Mouse (Mus musculus) thymus, adult 2 months (tissue): Measurements from ENCODE around the gene Cdh18. TPM values are rescaled to one million over a fixed set of nuclear protein-coding genes. Genes with fewer than 3 reads are reported as not detected.

ENCODE experiments used
- DNase-seq: peaks from one replicate; pipeline ENCODE4 v3.0.0; 2021
- H3K27ac ChIP-seq: fragments of 200-500 bp; 2 replicates; pipeline ENCODE4 v1.5.1; 2012; ENCODE audit warnings: low read length, control low read depth; ENCODE audit not compliant: control insufficient read depth, insufficient read depth
- H3K27me3 ChIP-seq: fragments of 200-500 bp; 2 replicates; pipeline ENCODE4 v1.6.1; 2012; ENCODE audit warnings: mild to moderate bottlenecking, low read length, moderate library complexity, mixed read lengths; ENCODE audit not compliant: control insufficient read depth, insufficient read depth
- H3K36me3 ChIP-seq: fragments of 200-500 bp; 2 replicates; pipeline ENCODE4 v1.6.1; 2012; ENCODE audit warnings: mild to moderate bottlenecking, low read length, moderate library complexity; ENCODE audit not compliant: control insufficient read depth, insufficient read depth
- H3K4me1 ChIP-seq: fragments of 200-500 bp; replicated peaks from 2 replicates; pipeline ENCODE4 v1.6.1; 2012; ENCODE audit warnings: low read length; ENCODE audit not compliant: control insufficient read depth, insufficient read depth
- H3K4me3 ChIP-seq: fragments of 200-500 bp; 2 replicates; pipeline ENCODE4 v1.5.1; 2012; ENCODE audit warnings: mild to moderate bottlenecking, low read length, control low read depth, moderate library complexity; ENCODE audit not compliant: control insufficient read depth, insufficient read depth
- CTCF ChIP-seq: fragments of 200-500 bp; IDR thresholded peaks from 2 replicates; pipeline ENCODE4 v1.5.1; 2012; ENCODE audit warnings: mild to moderate bottlenecking, control low read depth, low read length, moderate library complexity, borderline replicate concordance; ENCODE audit not compliant: control insufficient read depth, poor library complexity, insufficient read depth; ENCODE audit errors: extremely low read depth
- POLR2A ChIP-seq: fragments of 200-500 bp; IDR thresholded peaks from 2 replicates; pipeline ENCODE4 v1.6.1; 2012; ENCODE audit warnings: mild to moderate bottlenecking, low read length, control low read depth, moderate library complexity; ENCODE audit not compliant: control insufficient read depth, poor library complexity, insufficient read depth; ENCODE audit errors: extremely low read depth
- WGBS: fragments of 180-500 bp; shearing (Covaris S2); methylation state at CpG from one replicate; pipeline ENCODE4 v1.1.7; 2018; 5-methylcytosine and 5-hydroxymethylcytosine counted together
- polyA plus RNA-seq: library from polyadenylated mRNA; depleted of rRNA; stranded (reverse); fragments of >200 nt; gene quantifications from 2 replicates; pipeline ENCODE4 v1.2.3, GENCODE M21; 2012

The Cdh18 gene
- polyA plus RNA-seq, 1 experiment, result not detected

GRCm38 (mm10) chr15:22789696-22790095 lies 240.9 kb downstream of the Cdh18 start:
- Histone ChIP-seq H3K27ac (no peak overlapping the region), H3K4me1 (no peaks in the 10 kb centered on the region), H3K27me3 (no peaks in the 10 kb centered on the region), H3K36me3 (no peaks in the 10 kb centered on the region), H3K4me3 (no peak overlapping the region)
- no peak for TF ChIP-seq CTCF
- TF ChIP-seq POLR2A, result no peak
- WGBS, result 89% methylated on average over 6 of the region's 6 CpGs
- no peak for DNase-seq

GRCm38 (mm10) chr15:22791791-22792190 lies 243.0 kb downstream of the Cdh18 start:
- H3K4me1 ChIP-seq, result no peaks in the 10 kb centered on the region

GRCm38 (mm10) chr15:22833127-22833526 lies 284.3 kb downstream of the Cdh18 start:
- H3K4me1 ChIP-seq, result no peaks in the 10 kb centered on the region

More at GRCm38 (mm10) chr15:22791791-22792190, 243.0 kb downstream of the Cdh18 start:
- Histone ChIP-seq H3K36me3 (no peaks in the 10 kb centered on the region), H3K27me3 (no peaks in the 10 kb centered on the region), H3K27ac (no peak overlapping the region), H3K4me3 (no peak overlapping the region)
- 89% methylated on average over 3 of the region's 3 CpGs for WGBS
- no peak for DNase-seq
- TF ChIP-seq POLR2A (no peak), CTCF (no peak)

GRCm38 (mm10) chr15:22837173-22837572 lies 288.4 kb downstream of the Cdh18 start:
- H3K4me3 ChIP-seq, result no peak overlapping the region
- H3K27me3 ChIP-seq, result no peaks in the 10 kb centered on the region
- DNase-seq, result no peak
- no peaks in the 10 kb centered on the region for H3K36me3 ChIP-seq
- no peak overlapping the region for H3K27ac ChIP-seq
- no peaks in the 10 kb centered on the region for H3K4me1 ChIP-seq
- WGBS, result 85% methylated on average over 1 of the region's 1 CpGs
- no peak for TF ChIP-seq CTCF
- no peak for TF ChIP-seq POLR2A

More at GRCm38 (mm10) chr15:22833127-22833526, 284.3 kb downstream of the Cdh18 start:
- Histone ChIP-seq H3K4me3 (no peak overlapping the region), H3K36me3 (no peaks in the 10 kb centered on the region), H3K27me3 (no peaks in the 10 kb centered on the region), H3K27ac (no peak overlapping the region)
- TF ChIP-seq POLR2A (no peak), CTCF (no peak)
- no peak for DNase-seq

DNA sequence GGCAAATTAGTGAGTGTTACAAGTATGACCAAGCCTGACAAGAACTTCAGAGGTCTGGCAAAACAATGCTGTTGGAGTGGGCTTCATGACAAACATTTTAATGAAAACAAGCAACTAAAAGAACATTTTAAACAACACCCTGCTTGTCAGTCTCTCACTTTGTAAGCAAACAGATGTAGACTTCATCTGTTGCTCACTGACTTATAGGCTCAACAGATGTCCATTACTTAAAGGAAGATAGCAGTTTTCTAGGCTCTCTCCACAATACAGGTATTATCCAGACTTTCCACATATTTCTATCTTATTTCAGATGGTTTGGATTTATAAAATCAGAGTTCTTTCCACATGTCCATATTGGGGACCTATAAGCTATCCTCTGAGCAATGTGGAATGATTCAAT lies 308.9 kb downstream of the Cdh18 start:
- DNase-seq, result no peak
- Histone ChIP-seq H3K27me3 (no peaks in the 10 kb centered on the region), H3K36me3 (no peaks in the 10 kb centered on the region), H3K4me3 (no peak overlapping the region), H3K27ac (no peak overlapping the region), H3K4me1 (no peaks in the 10 kb centered on the region)
- TF ChIP-seq POLR2A, result no peak
- no peak for TF ChIP-seq CTCF

GRCm38 (mm10) chr15:22870679-22871078 lies 321.9 kb downstream of the Cdh18 start:
- 90% methylated on average over 1 of the region's 1 CpGs for WGBS
- Histone ChIP-seq H3K27ac (no peak overlapping the region), H3K4me1 (no peaks in the 10 kb centered on the region), H3K4me3 (no peak overlapping the region), H3K36me3 (no peaks in the 10 kb centered on the region), H3K27me3 (no peaks in the 10 kb centered on the region)
- TF ChIP-seq POLR2A, result no peak
- no peak for TF ChIP-seq CTCF
- DNase-seq, result no peak

DNA sequence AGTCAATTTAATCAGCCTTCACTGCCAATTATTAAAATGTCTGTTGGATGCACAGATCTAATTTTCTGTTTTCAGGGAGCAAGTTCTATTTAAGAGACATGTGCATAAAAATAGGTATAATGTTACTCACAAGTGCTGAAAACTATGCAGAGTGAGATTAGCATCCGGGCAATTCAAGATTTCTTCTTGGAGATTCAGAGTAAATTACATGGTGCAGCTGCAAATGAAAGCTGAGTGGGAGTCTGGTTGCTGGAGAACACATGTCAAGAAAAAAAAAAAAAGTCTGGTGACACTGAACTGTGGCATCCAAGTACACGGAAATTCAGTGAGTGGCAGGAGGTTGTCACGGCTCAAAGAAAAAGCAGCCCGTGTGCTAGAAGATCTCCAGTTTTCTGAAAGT lies 348.9 kb downstream of the Cdh18 start:
- no peak overlapping the region for H3K27ac ChIP-seq
- H3K36me3 ChIP-seq, result no peaks in the 10 kb centered on the region
- DNase-seq, result no peak
- H3K27me3 ChIP-seq, result no peaks in the 10 kb centered on the region
- no peak for TF ChIP-seq POLR2A
- no peak for TF ChIP-seq CTCF
- H3K4me1 ChIP-seq, result no peaks in the 10 kb centered on the region
- H3K4me3 ChIP-seq, result no peak overlapping the region
- WGBS, result 85% methylated on average over 4 of the region's 4 CpGs
